Mouse (Mus musculus) ovary, adult 18-20 months (tissue): ENCODE measurements around the gene Gm340.

Experiments used
- DNase-seq: peaks from one replicate; pipeline ENCODE4 v3.0.0; 2022; ENCODE audit warnings: low spot score, mixed read lengths

Gene Gm340

DNA sequence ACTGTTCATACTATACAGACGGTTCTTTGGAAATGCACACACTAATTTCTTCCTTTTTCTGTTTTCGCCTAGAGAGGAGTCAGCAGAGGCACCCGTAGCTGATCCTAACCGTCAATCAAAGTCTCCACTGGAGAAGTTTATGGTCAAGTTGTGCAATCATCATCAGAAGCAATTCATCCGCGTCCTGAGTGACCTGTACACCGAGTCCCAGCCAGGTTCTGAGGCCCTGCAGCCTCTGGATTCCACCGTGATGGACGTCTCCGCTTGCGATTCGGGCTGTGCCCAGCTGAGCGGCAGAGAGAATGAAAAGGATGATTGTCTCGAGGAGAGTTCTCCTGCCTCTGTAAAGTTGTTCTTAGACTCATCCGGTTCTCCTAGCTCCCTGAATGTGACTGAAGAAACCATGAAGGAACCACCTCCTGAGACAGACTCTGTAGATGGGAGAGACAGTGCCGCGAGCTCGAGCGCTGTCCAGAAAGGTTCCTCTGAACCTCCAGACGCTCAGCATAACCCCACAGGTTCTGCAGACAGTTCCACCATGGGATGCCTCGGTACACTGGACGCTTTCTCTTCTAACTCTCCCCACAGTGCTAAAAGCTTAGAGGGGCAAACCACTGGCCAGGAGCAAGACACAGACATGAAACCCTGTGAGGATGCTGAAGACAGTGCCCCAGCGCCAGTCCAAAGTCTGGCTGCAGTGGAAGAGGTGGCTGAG is at the start of gene Gm340:
Gm340 (plus strand) TSS at position 665 of the 715 bp plus-strand sequence.
- DNase-seq = no peak

DNA sequence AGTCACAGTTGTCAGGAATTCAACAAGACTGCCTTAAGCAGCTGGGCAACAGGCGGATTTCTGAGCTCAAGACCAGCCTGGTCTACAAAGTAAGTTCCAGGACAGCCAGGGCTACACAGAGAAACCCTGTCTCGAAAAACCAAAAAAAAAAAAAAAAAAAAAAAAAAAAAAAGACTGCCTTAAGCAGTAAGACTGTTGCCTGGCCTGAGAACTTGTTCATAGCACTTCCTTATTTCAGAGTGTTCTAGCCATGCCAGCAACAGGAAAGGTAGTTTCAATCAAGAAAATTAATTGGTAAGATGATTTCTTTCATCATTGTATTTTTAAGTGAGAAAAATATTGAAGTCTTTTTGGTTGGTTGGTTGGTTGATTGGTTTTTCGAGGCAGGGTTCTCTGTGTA is 48.1 kb upstream of the Gm340 start:
- no peak for DNase-seq

DNA sequence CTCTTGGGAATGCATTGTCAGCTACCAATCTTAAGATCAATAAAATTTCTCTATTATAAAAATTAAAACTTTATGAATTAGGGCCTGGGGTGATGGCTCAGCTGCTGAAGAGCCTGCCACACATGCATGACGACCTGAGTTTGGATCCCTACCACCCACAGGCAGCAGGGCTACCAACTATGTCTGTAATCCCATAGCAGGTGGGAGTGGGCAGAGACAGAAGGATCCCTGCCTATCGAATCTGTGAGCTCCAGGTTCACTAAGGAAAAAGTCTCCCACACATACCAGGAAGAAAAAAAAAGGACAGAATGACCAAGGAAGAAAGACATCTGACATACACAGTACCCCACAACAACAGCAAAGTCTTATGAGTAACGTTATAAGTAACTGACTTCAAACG is 25.2 kb upstream of the Gm340 start:
- no peak for DNase-seq

DNA sequence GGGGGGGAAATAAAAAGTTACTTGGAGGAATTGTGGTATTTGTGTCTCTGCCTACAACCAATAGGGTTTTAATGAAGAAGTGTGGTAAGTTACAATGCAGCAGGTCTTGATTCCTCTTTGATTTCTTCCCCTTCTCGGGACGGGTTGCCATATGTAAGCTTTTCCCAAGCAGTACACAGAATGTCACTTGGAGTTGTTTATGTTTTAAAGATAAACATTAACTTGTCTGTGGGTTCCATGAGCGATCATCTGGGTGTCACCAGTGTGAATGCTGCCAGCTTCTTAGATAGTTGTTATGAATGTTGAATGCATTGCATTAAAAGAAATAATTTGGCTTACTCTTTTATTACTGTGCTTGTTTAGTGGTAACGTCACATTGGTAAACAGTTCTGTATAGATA is 24.7 kb upstream of the Gm340 start:
- DNase-seq = no peak

DNA sequence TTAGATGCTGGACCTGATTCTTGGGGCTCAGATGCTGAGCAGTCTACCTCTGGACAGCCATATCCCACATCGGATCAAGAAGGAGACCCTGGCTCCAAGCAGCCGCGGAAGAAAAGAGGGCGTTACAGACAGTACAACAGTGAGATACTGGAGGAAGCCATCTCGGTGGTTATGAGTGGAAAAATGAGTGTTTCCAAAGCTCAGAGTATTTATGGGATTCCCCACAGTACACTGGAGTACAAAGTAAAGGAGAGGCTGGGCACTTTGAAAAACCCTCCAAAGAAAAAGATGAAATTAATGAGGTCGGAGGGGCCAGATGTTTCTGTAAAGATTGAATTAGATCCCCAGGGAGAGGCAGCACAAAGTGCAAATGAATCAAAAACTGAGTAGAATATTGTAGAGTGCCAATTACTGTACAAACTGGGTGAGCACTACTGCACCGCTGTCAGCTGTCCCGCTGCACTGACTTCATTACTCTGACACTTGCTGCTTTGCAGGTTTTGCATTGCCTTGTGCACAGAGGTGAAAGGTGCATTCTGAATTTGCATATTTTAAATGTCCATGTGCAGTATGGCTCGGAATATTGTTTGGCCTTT is 23.2 kb upstream of the Gm340 start:
- no peak for DNase-seq

DNA sequence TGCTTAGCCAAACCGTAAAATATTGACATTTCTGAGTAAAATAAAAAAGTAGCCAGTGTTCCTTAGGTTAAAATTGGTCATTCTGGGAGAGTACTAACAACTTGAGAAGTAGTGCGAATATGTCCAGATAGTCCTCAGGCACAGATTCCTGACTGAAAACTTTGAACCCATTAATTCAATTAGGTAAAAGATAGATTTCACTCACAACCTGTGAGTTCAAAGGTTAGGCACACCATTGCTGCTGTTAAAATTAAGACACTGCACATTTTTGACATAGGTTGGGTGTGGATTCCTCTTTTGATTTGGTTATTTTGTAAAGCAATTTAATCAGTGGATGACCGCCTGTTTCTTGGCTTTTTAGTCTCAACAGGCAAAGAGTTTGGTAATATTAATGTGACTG is 21.3 kb upstream of the Gm340 start:
- DNase-seq = no peak

DNA sequence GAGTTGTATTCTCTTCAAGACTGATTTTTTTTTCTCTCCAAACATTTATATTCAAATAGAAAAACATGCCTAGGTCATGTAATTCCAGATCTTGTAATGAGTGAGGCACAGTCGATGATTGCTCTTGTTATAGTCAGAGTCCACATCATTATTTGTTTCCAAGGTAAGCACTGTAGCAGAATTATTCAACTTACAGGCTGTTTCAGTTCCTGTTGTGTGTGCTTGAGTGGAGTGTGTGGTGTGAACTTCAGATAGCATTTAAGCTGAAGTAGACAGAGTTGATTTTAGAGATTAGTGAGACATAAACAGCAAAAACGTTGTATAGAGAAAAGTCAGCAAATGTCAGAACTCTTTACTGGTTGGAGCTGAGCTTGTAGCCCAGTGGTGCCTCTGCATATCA is 13.4 kb upstream of the Gm340 start:
- no peak for DNase-seq

DNA sequence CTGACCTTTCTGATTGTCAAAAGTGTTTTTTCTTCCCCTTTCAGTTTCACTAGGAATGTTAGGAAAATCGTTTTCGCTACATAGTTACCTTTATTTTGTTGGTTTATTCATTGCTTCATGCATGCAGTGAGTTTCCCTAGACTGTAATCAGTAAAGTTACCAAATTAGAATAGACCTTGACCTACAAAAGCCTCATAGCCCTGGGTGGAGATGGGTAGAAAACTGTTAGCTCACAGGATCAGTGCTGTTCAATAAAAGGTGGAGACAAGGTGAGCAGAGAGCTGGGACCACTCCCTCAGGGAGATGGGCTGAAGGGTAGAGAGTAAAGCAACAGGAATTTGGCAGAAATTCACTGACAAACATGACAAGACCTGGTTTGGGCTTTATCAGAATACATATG is 8.5 kb upstream of the Gm340 start:
- no peak for DNase-seq

DNA sequence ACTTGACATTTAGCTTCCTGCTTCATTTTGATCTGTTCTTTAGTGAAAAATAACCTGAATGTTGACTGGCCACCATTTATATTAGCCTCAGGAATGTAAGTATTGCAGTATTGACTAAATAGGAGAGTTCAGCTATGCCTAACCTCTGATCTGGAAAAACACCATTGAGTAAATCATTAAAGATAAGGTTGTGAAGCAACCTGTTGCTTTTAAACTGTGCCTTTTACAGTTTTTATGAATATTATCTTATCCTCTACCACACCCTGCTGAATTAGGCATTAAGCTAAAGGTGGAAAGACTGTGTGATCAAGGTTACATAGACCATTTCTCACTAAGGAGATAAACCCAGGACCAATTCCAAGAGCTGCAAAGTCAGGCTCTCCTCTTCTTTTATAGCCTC is 4.6 kb upstream of the Gm340 start:
- no peak for DNase-seq

DNA sequence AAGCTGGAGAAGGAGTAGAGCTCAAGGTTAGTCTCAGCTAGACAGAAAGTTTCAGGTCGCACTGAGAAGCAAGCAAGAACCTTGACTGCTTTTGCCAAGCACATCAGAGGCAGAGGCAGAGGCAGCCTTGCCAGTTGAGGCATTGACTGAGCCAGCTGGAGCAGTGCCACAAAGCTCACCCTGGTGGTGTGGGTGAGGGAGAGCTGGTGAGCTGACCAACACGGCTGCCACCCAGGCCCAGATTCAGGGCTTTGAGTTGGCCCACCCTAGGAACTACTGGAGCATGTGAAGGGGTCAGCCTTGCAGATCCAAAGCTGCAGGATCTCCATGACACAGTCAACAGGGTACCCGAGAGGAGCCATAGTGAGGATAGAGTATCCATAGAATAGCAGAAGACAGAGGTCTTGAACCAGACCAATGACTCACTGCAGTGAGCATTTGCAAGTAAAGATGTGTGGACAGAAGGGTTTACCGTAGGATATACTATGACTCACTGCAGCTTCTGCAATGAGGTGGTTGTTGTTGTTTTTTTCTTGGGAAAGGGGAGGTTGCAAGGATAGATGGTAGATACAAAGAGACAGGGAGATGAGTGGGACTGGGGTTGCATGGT is 2.8 kb upstream of the Gm340 start:
- no peak for DNase-seq

DNA sequence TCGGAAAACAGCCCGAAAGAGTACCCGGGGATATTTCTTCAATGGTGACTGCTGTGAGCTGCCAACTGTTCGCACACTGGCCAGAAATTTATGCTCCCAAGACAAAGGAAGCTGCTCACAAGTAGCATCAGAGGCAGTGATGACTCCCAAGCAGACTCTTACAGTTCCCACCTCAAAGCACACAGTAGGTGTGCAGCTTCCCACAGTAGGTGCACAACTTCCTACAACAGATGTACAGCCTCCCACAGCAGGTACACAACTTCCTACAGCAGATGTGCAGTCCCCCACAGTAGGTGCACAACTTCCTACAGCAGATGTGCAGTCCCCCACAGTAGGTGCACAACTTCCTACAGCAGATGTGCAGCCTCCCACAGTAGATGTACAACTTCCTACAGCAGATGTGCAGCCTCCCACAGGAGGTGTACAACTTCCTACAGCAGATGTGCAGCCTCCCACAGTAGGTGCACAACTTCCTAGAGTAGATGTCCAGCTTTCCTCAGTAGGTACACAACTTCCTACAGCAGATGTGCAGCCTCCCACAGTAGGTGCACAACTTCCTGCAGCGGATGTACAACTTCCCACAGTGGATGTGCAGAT is 846 bp downstream of the Gm340 start:
- no peak for DNase-seq

DNA sequence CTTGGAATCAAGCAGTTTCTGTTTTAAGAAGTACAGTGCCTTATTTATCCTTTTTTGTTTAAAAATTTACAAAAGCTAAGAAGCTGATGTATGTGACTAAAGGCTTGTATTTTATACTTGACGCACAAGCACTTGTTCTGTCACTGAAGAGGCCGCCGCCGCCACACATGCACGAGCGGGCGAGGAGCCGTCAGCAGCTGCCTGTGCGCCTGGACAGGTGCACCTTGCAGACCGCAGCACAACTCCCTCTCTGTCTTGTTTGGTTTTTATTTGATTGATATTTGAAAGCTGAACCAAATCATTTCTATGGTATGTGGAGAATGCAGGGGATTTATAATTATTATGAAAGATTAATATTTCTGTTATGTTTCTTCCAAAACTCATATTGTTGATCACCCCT is 4.6 kb downstream of the Gm340 start:
- no peak for DNase-seq

DNA sequence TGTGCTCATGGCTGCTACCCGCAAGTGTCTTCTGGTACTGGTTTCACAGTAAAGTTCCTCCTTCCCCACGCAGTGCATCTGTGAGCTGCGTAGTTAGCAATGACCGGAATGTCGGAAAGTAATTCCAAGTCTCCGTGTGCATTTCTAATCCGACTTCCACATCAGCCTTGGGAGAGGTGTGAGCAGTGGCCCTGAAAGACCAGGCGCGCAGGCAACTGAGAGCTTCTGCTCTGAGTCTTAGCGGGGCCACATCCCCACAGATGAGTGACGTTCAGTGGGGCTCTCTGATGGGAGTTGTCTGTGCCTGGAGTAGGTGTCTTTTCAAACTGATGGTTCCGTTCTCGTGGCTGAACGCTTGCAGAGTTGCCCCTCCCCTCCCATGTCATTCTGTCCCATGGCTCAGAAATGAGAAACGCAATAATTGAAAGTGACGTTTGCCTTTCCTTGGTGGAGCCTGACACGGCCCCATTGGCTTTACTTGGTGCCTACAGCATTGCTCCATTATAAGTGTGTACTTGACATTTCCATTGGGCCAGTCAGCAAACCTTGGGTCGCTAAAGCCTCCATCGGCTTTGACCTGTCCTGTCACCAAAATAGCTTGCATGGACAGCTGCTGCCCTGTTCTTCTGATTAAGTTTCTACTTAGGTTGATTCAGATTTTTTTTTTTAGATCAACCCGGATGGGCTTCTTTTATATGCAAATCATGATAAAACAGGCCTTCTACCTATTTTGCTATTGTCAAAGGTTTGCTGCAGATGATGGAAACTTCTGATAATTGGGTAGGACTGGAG is 5.5 kb downstream of the Gm340 start:
- no peak for DNase-seq

DNA sequence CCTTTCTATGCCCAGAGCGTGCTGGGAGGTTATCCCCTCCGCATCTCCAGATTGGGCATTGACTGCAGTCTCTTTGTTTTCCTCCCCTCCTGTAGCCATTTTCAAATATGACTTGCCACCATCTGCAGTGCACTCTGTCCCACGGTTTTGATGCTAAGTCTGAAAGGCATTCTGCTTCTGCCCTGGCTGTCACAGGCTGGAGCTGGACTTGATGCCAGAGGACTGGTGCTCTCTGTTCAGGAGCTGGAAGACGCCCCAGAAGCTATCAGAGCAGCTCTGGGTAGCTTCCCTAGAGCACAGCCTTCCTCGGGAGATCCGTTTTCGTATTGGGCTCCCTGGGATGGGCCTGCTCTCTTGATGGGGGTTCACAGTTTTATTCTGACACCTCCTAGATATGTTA is 6.9 kb downstream of the Gm340 start:
- no peak for DNase-seq

DNA sequence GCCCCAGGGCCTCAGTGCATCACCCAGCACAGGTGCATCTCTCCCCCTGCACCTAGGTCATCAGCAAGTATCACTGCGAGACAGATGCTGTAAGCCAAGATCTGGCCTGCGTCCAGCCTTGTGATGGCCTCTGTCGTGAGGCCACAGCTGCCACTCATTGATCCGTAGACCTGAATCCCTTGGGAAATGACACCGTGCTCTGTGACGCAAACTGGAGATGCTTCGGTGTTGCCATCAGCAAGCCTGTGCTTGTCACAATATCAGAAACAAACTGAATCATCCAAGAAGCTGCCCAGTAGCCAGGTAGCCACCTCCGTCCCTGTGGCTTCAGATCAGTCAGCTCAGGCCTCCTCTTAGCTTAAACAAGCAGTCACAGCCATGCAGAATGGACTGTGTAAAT is 7.5 kb downstream of the Gm340 start:
- no peak for DNase-seq

DNA sequence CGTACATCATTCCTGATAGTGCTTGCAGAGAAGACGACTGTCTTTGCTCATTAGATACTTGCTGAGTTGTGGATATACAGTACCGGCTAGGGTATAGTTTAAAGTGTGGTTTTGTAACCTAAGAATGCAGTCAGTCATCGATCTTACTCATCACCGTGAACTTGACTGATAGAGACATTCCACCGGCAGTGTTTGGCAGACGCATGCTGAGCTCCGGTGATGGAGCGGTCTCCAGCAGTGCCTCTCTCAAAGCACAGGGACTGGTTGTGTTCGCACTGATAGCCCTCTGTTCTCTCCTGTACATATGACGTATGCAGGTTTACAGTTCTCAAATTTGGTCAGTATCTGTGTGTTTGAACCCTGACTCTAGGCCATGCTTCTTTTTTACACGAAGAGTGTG is 9.6 kb downstream of the Gm340 start:
- no peak for DNase-seq

DNA sequence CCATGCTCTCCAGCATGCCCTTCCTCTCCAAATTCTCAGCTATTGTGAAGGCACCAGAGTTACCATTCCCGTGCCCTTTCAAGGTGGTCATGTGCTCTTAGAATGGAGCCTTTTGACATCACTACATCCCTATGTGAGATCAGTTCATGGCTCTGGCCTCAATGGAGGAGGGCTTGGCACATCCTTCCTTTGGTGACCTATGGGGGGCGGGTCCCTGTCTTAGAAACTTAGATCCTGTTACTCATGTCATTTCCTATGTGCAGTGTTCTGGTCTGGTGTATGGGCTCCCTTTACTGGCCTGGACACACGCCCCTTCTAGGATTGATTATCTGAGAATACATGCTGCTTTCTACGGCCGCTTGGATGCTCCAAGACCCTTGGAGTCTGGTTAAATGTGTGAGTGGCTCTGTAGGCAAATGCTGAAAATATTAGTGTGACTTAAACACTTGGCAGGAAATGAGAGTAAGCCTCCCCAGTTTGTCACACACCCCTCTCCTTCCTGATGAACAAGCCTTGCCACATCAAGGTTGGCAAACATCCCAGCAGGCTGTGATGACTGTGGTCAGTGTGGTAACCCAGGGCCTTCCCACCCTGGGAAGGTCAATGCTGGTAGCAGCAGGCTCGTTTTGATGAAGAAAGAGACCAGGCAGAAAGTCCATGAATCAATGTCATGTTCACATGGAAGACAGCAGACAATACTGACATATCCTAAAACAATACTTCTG is 15.2 kb downstream of the Gm340 start:
- DNase-seq = peak; percentile 51

DNA sequence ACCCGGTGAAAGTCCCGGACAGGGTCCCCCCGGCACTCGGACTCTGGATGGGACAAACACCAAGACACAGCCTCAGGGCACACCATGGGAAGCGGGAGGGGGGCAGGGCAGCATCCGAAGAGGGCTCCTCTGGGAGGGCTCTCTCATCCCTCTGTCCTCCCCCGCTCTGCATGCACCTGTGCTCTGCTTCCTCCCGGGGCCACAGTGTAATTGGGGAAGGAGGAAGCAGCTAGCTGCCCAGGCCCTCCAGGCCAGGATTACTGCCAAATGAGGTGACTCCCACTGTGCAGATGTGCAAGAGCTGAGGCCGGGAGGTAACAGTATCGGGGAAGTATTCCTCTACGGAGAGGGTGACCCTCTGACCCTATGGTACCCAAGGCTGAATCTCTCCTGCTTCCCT is 18.5 kb downstream of the Gm340 start:
- DNase-seq = no peak

DNA sequence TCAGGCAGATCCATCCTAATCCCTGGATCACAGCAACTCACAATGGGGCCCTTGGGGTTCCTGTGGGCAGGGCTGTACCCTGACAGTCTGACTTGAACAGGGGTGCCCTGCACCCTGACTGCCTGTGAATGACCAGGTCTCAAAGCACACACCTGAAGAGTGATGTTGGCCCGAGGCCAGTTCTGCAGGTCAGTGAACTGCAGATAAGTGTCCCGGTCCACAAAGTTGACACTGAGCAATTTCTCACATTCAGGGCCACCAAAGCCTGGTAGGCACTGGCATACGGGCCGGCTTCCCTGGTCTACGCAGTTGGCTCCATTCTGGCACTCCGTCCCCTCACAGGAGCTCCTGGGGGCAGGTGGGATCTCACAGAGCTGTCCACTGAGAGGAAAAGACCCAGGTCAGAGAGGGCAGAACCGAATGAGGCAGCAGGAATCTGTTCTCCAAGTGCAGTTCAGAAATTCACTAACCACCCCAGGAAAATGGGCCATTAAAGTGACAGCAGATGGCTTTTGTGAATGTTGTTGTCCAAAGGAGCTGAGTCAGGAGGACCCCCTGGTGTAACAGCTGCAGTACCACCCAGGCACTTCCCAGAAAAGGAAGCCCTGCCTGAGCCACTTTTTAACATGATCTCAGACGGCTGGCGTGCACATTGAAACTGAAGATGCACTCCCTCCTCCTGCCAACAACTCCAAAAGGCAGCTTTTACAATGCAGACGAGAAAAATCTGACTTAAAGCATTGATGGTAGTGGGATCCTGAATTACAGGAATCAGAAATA is 24.2 kb downstream of the Gm340 start:
- no peak for DNase-seq

DNA sequence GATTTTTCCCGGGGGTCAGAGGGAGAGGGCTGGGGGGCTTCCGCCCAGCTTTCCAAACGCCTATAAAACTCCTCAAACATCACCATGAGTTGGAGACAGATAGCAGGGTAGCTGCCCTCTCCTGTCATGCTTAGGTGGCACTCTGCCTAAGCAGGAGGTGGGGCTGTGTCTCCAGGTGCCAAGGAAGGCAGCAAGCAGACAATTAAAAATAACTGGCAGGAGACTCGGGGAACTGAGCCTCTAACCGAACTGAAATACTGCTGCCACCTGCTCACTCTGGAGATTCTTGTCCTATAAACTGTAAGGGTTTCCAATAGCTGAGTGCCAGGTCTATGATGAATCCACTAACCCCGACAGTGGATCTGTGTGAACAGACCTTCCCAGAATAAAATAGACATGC is 29.5 kb downstream of the Gm340 start:
- DNase-seq = no peak
